Mouse (Mus musculus): ENCODE measurements around the gene Mark3.

The Mark3 gene

GRCm38 (mm10) chr12:111698346-111698913, 124.1 kb downstream of the Mark3 start:
- no peak for DNase-seq (ENCODE audit: low spot score)

- DNase-seq (ENCODE audit: low spot score), result no peak
Observed at GRCm38 (mm10) chr12:111699542-111699941, 125.2 kb downstream of the Mark3 start.

- DNase-seq (ENCODE audit: low spot score), result no peak
Observed at GRCm38 (mm10) chr12:111700920-111701458, 126.7 kb downstream of the Mark3 start.

GRCm38 (mm10) chr12:111703301-111703700, 129.0 kb downstream of the Mark3 start:
- no peak for DNase-seq (ENCODE audit: low spot score)

- no peak for DNase-seq (ENCODE audit: low spot score)
Observed at GRCm38 (mm10) chr12:111704609-111705008, 130.3 kb downstream of the Mark3 start.

GRCm38 (mm10) chr12:111705186-111705973, 131.1 kb downstream of the Mark3 start:
- DNase-seq (ENCODE audit: low spot score), result no peak

Data from urinary bladder, postnatal 10 days (tissue).